Mouse (Mus musculus) hindbrain, embryonic 11.5 days (tissue): ENCODE data around the gene Dgki. TPM values are rescaled to one million over a fixed set of nuclear protein-coding genes. Genes with fewer than 3 reads are reported as not detected.

Source experiments
- ATAC-seq: fragments of 200-750 bp; cut with Nextera tagmentation; 2 replicates; pipeline ENCODE4 v1.8.0; 2017; ENCODE audit warnings: mild to moderate bottlenecking, moderate TSS enrichment, moderate library complexity; ENCODE audit not compliant: low FRiP score
- DNase-seq: peaks from one replicate; pipeline ENCODE4 v3.0.0-alpha.2; 2015; ENCODE audit warnings: low spot score
- H3K27ac ChIP-seq: fragments of 300-500 bp; sonication (generic); 2 replicates; pipeline ENCODE4 v1.5.1; 2014; ENCODE audit warnings: mild to moderate bottlenecking, low read depth, low read length
- H3K27me3 ChIP-seq: fragments of 300-500 bp; sonication (generic); 2 replicates; pipeline ENCODE4 v1.6.1; 2014; ENCODE audit warnings: mild to moderate bottlenecking, low read length, moderate library complexity, mixed read lengths; ENCODE audit not compliant: control insufficient read depth, insufficient read depth
- H3K36me3 ChIP-seq: fragments of 300-500 bp; sonication (generic); 2 replicates; pipeline ENCODE4 v1.6.1; 2014; ENCODE audit warnings: mild to moderate bottlenecking, low read length, moderate library complexity, mixed read lengths; ENCODE audit not compliant: control insufficient read depth, insufficient read depth
- H3K4me1 ChIP-seq: fragments of 300-500 bp; sonication (generic); replicated peaks from 2 replicates; pipeline ENCODE4 v1.6.1; 2014; ENCODE audit warnings: low read length, mixed read lengths; ENCODE audit not compliant: control insufficient read depth, insufficient read depth
- H3K4me2 ChIP-seq: fragments of 300-500 bp; sonication (generic); replicated peaks from 2 replicates; pipeline ENCODE4 v1.6.1; 2014; ENCODE audit warnings: mild to moderate bottlenecking, low read depth, low read length
- H3K4me3 ChIP-seq: fragments of 300-500 bp; sonication (generic); 2 replicates; pipeline ENCODE4 v1.5.1; 2014; ENCODE audit warnings: low read depth, low read length
- H3K9ac ChIP-seq: fragments of 300-500 bp; sonication (generic); 2 replicates; pipeline ENCODE4 v1.6.1; 2014; ENCODE audit warnings: low read depth, low read length
- H3K9me3 ChIP-seq: fragments of 300-500 bp; sonication (generic); 2 replicates; pipeline ENCODE4 v1.6.1; 2016; ENCODE audit warnings: low read length; ENCODE audit not compliant: control insufficient read depth
- WGBS: fragments of 180-500 bp; shearing (Covaris S2); extraction: QIAGEN DNeasy Blood & Tissue Kit; methylation state at CpG from one replicate; pipeline ENCODE4 v1.1.7; 2014; 5-methylcytosine and 5-hydroxymethylcytosine counted together
- polyA plus RNA-seq: library from polyadenylated mRNA; unstranded; fragments of >200 nt; fragmentation: Nextera tagmentation; extraction: Ambion mirVana; gene quantifications from 2 replicates; pipeline ENCODE4 v1.2.1, GENCODE M21; 2014

Dgki gene
- polyA plus RNA-seq, 1 experiment from 2014 or later = 2.6 TPM

DNA sequence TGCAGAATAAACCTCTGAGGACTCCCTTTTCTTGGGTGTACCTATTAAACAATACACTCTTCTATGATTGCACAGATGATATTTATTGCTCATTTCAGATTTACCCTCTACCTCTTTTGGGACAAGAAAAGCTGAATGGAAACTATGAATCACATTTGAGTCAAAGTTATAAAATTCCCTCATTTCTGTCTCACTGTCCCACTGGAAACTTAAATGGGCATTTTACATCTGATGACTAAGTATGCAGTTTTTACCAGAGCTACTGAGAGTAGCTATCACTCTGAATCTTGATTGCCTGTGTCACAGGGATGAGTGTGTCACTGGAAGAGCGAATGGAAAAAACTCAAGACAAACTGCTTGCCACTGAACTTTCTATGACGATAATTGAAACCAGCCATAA is 467.8 kb downstream of the Dgki start:
- Histone ChIP-seq H3K4me2 (no peak overlapping the region), H3K27me3 (no peaks in the 10 kb centered on the region), H3K9ac (no peak overlapping the region), H3K9me3 (no peaks in the 10 kb centered on the region), H3K27ac (no peak overlapping the region), H3K36me3 (no peaks in the 10 kb centered on the region), H3K4me1 (no peaks in the 10 kb centered on the region), H3K4me3 (no peak overlapping the region)
- 74% methylated on average over 2 of the region's 2 CpGs for WGBS
- DNase-seq (no peak), ATAC-seq (no peak)

DNA sequence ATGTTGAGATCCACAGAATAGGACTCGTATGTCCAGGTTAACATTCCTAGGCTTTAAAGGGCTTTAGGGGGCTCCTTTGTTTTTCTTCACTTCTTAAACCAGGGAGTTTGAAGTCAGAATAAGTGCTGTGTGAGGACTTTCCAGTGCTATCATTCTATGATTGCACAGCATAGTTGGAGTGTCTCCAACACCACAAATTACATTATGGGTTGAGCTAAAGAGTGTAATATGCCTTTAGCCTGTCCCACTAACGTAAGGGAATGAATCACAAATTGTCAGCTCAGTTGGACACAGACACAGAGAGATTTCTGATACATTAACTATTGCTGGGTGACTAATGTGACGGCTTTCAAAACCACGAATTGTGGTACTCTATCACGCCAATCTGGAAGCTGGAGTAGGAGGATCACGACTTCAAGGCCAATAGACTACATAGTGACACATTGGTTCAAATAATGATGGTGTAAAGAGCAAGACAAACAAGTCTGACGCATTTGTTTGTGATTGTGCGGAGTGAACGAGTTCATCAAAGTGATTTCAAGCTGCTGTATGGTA is 469.5 kb downstream of the Dgki start:
- Histone ChIP-seq H3K4me3 (no peak overlapping the region), H3K9me3 (no peaks in the 10 kb centered on the region), H3K27me3 (no peaks in the 10 kb centered on the region), H3K9ac (no peak overlapping the region), H3K36me3 (no peaks in the 10 kb centered on the region), H3K4me2 (no peak overlapping the region), H3K4me1 (no peaks in the 10 kb centered on the region), H3K27ac (no peak overlapping the region)
- WGBS = 87% methylated on average over 9 of the region's 9 CpGs
- ATAC-seq (no peak), DNase-seq (no peak)

DNA sequence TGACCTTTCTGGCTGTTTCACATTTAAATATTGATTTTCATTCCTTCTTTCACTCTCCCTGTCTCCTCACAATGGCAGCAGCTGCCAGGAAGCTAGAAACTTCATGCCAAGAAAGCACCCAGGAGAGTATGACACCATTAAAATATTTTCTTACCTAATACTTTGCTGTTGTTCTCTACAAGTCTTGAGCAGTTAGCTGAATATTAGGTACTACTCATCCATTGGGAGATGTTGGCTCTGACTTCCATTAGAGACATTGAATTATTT is 480.3 kb downstream of the Dgki start:
- Histone ChIP-seq H3K4me3 (no peak overlapping the region), H3K4me1 (no peaks in the 10 kb centered on the region), H3K9me3 (no peaks in the 10 kb centered on the region), H3K36me3 (no peaks in the 10 kb centered on the region), H3K27me3 (no peaks in the 10 kb centered on the region), H3K4me2 (no peak overlapping the region), H3K9ac (no peak overlapping the region), H3K27ac (no peak overlapping the region)
- ATAC-seq (no peak), DNase-seq (no peak)

DNA sequence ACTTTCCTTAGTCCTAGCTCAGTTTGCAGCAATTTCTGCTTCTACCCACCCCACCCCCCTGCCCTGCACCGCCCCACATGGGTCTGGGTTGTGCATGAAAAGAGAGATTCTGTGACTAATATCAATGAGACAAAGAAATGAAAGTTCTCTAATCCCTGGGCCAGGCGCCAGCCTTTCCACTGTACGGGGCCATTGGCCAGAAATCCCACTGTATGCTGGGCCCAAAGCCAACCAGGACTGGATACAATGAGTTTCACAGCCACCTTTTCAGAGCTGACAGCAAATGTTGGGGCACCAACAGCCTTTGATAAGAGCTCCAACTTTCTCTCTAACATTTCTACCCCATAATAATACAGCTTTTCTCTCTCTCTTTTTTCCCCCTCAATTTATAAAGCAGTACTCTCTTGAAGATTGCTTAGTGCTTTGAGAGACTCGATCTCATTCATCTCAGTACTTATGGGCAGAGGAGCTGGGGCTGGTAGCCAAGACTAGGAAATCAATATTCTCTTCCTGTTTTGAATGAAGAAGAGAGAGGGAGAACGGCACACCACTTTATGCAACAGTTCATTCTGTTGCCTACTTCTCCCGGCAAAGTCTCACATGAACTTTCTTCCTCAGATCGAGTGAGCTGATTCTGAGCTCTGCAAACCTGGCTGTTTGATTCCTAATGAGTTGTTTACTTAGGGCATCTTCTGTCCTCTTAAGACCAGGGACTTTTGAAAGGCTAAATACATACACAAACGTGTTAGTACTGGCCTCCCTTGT is 480.8 kb downstream of the Dgki start:
- Histone ChIP-seq H3K9ac (no peak overlapping the region), H3K4me2 (no peak overlapping the region), H3K4me3 (no peak overlapping the region), H3K4me1 (no peaks in the 10 kb centered on the region), H3K9me3 (no peaks in the 10 kb centered on the region), H3K27ac (no peak overlapping the region), H3K36me3 (no peaks in the 10 kb centered on the region), H3K27me3 (no peaks in the 10 kb centered on the region)
- WGBS = 68% methylated on average over 8 of the region's 8 CpGs
- ATAC-seq = peak; percentile 49; the same call in 1 of the 2 replicates
- no peak for DNase-seq

DNA sequence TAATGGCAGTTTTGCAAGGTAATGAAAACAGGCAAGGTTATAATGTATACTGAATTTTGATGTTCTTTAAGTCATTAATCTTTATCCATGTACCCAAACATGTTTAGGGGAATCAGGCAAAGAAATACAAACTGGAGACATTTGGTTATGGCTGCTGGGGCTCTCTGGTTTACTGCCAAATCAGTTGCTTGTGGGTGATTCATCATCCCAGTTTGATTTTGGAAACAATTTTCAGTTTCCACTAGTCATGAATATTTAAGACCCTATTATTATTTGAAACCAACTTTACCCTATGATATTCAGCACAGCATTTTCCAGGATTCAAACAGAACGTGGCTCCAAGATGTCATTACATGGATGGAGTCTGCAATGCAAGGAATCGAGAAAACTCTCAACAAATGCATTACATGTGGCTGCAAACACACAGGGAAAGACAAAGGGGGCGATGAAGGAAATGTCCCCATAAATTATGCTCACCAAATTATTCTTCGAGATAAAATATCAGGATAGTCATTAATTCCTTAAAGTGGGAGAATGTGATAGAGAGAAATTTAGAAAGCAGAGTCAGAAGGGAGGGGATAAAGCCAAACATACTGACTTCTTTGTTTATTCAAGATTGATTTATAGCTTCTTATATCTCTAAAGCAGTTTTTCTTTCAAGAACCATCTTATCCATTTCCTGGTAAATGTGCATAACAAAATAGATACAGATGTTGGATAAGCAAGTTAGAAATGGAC is 481.5 kb downstream of the Dgki start:
- no peak for ATAC-seq
- Histone ChIP-seq H3K9me3 (no peaks in the 10 kb centered on the region), H3K27ac (no peak overlapping the region), H3K4me3 (no peak overlapping the region), H3K4me1 (no peaks in the 10 kb centered on the region), H3K4me2 (no peak overlapping the region), H3K9ac (no peak overlapping the region), H3K36me3 (no peaks in the 10 kb centered on the region), H3K27me3 (no peaks in the 10 kb centered on the region)
- 86% methylated on average over 4 of the region's 4 CpGs for WGBS
- no peak for DNase-seq

DNA sequence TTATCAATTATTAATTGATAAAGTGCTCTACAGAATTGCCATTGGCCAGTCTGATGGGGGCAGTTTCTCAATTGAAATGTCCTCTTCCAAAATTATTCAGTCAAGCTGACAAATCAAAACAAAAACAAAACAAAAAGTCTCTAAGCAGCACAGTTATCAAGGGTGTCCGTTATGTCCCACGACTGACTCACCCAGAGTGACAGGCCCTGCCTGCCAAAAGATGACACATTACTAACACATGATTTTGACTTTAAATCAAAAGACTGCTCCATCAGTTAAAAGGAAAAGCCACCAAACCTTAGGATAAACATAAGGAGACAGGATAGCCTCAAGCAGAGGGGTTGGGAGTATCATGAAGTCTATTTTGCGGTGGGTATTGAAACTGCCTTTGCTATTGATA is 483.3 kb downstream of the Dgki start:
- H3K9me3 ChIP-seq = no peaks in the 10 kb centered on the region
- WGBS = 95% methylated on average over 3 of the region's 3 CpGs
- no peaks in the 10 kb centered on the region for H3K27me3 ChIP-seq
- no peaks in the 10 kb centered on the region for H3K36me3 ChIP-seq
- no peak overlapping the region for H3K9ac ChIP-seq
- ATAC-seq = no peak
- H3K27ac ChIP-seq = no peak overlapping the region
- no peaks in the 10 kb centered on the region for H3K4me1 ChIP-seq
- DNase-seq = no peak
- no peak overlapping the region for H3K4me2 ChIP-seq
- H3K4me3 ChIP-seq = no peak overlapping the region

DNA sequence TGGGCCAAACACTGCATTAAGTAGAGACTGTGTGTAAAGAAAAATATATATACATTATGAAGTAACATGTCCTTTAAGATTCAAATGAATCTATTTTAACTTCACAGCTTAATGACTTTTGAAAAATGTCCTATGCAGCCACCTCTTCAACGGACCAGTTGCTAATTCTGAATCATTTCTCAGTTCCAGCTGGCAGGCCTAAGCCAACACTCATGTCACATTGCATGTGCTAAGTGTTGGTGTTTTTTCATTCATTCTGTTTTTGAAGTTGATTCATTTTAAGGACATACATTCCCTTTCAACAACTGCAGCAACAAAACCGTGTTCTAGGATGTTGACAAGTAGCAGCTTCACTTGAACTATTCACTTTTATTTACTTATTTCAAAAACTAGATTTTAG is 484.0 kb downstream of the Dgki start:
- Histone ChIP-seq H3K36me3 (no peaks in the 10 kb centered on the region), H3K9me3 (no peaks in the 10 kb centered on the region), H3K4me1 (no peaks in the 10 kb centered on the region), H3K27me3 (no peaks in the 10 kb centered on the region), H3K4me2 (no peak overlapping the region), H3K9ac (no peak overlapping the region), H3K27ac (no peak overlapping the region), H3K4me3 (no peak overlapping the region)
- DNase-seq (no peak), ATAC-seq (no peak)
- WGBS = 85% methylated on average over 2 of the region's 2 CpGs

DNA sequence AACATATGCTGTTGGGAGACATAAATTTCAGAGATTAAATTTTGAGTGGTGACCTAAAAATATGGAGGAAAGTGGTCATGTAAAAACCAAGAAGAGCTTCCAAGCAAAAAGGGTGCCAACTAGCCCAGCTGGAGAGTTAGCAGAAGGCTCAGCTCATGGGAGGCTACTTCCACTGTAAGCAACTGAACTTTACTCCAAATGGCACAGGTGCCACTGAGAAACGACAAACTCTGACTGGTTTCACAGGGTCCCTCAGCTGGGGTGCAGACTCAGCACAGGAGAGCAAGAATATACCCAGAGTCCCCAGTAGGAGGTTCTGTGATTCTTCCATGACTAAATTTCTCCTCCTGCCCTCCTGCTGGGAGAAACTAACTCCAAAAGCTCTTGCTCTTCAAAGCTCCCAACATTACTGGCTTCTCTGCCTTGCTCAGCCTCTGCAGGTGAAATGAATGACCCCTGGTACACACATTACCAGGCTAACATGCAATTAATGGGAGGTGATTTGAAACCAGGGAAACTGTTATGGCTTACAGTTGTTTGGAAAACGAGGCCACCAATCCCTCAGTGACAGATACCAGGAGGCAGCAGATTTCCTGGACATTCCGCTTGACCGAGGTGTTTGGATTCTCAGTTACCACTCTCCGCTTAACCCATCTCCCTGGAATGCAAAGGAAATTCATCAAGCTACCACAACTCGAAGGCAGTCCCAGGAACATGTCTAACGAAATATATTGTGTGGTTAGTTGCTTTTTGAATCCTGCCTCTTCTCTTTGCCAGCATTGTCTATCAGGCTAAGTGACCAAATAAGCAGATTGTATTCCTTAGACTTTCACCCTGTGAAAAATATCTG is 487.1 kb downstream of the Dgki start:
- Histone ChIP-seq H3K4me2 (no peak overlapping the region), H3K9me3 (no peaks in the 10 kb centered on the region), H3K27me3 (peaks cover 2% of the 10 kb centered on the region; the same call in 1 of the 2 replicates), H3K4me1 (peaks cover 3% of the 10 kb centered on the region; the same call in 1 of the 2 replicates), H3K4me3 (no peak overlapping the region), H3K27ac (no peak overlapping the region), H3K36me3 (no peaks in the 10 kb centered on the region), H3K9ac (no peak overlapping the region)
- WGBS = 79% methylated on average over 7 of the region's 7 CpGs
- DNase-seq (no peak), ATAC-seq (no peak)
